Mouse (Mus musculus): ENCODE results near the gene Jade3. TPM values are rescaled to one million over a fixed set of nuclear protein-coding genes. Genes with fewer than 3 reads are reported as not detected.

The Jade3 gene
- total RNA-seq, 2 experiments from 2014 or later: 6.4 to 7.1 TPM

- no peak for TF ChIP-seq CTCF (IDR thresholded peaks at IDR 0.05)
- intact Hi-C loops (cut with DNase I): no loop called here
- Histone ChIP-seq H3K4me3 (no peak overlapping the region), H3K27ac (no peak overlapping the region)
- DNase-seq (ENCODE audit: extremely low spot score in 1 of 2, low spot score in 2 of 2): peak in 1 of 2 experiments; percentile 29
Measured at GRCm38 (mm10) chrX:20414885-20415622, 10.4 kb upstream of the Jade3 start.

- intact Hi-C loops (cut with DNase I): no loop called here
- Histone ChIP-seq H3K4me3 (no peak overlapping the region), H3K27ac (no peak overlapping the region)
- no peak for DNase-seq (ENCODE audit: extremely low spot score in 1 of 2, low spot score in 2 of 2)
- TF ChIP-seq CTCF (IDR thresholded peaks at IDR 0.05): no peak
Measured at GRCm38 (mm10) chrX:20418461-20418860, 7.0 kb upstream of the Jade3 start.

GRCm38 (mm10) chrX:20419536-20419935 lies 6.0 kb upstream of the Jade3 start:
- intact Hi-C loops (cut with DNase I): no loop called here
- no peak for DNase-seq (ENCODE audit: extremely low spot score in 1 of 2, low spot score in 2 of 2)
- no peak overlapping the region for H3K27ac ChIP-seq
- no peak for TF ChIP-seq CTCF (IDR thresholded peaks at IDR 0.05)
- no peak overlapping the region for H3K4me3 ChIP-seq

- no peak; the same call in none of the 2 replicates for TF ChIP-seq CTCF (IDR thresholded peaks at IDR 0.05)
- peak overlapping the region; percentile 84 for H3K27ac ChIP-seq
- intact Hi-C loops (cut with DNase I): loop anchor here (5.0 kb wide), 1 partner anchor 64 kb away; the partner anchor contains the start of gene Rp2
- peak overlapping the region; percentile 59 for H3K4me3 ChIP-seq
- peak; percentile 10 to 13 for DNase-seq (ENCODE audit: extremely low spot score in 1 of 2, low spot score in 2 of 2)
Measured at GRCm38 (mm10) chrX:20425839-20426449, 456 bp downstream of the Jade3 start.

- DNase-seq (ENCODE audit: extremely low spot score in 1 of 2, low spot score in 2 of 2): no peak
- no peak overlapping the region for H3K4me3 ChIP-seq
- H3K27ac ChIP-seq: no peak overlapping the region
- no peak for TF ChIP-seq CTCF (IDR thresholded peaks at IDR 0.05)
- intact Hi-C loops (cut with DNase I): no loop called here
Measured at GRCm38 (mm10) chrX:20483213-20483612, 57.7 kb downstream of the Jade3 start.

GRCm38 (mm10) chrX:20497682-20498081 lies 72.2 kb downstream of the Jade3 start:
- peak; percentile 28 for TF ChIP-seq CTCF (IDR thresholded peaks at IDR 0.05)
- no peak for DNase-seq (ENCODE audit: extremely low spot score in 1 of 2, low spot score in 2 of 2)
- no peak overlapping the region for H3K4me3 ChIP-seq
- intact Hi-C loops (cut with DNase I): loop anchor here (10.0 kb wide), 2 partner anchors 63 to 133 kb away; partner anchors contain the start of gene Rp2
- H3K27ac ChIP-seq: no peak overlapping the region

- no peak for TF ChIP-seq CTCF (IDR thresholded peaks at IDR 0.05)
- H3K4me3 ChIP-seq: no peak overlapping the region
- intact Hi-C loops (cut with DNase I): no loop called here
- no peak for DNase-seq (ENCODE audit: extremely low spot score in 1 of 2, low spot score in 2 of 2)
- H3K27ac ChIP-seq: no peak overlapping the region
Measured at GRCm38 (mm10) chrX:20520290-20520939, 94.9 kb downstream of the Jade3 start.

GRCm38 (mm10) chrX:20521578-20521977 lies 96.1 kb downstream of the Jade3 start:
- no peak for TF ChIP-seq CTCF (IDR thresholded peaks at IDR 0.05)
- intact Hi-C loops (cut with DNase I): no loop called here
- Histone ChIP-seq H3K27ac (no peak overlapping the region), H3K4me3 (no peak overlapping the region)
- DNase-seq (ENCODE audit: extremely low spot score in 1 of 2, low spot score in 2 of 2): no peak

GRCm38 (mm10) chrX:20532621-20533020 lies 107.1 kb downstream of the Jade3 start:
- Histone ChIP-seq H3K27ac (no peak overlapping the region), H3K4me3 (no peak overlapping the region)
- intact Hi-C loops (cut with DNase I): no loop called here
- DNase-seq (ENCODE audit: extremely low spot score in 1 of 2, low spot score in 2 of 2): no peak
- no peak for TF ChIP-seq CTCF (IDR thresholded peaks at IDR 0.05)

- intact Hi-C loops (cut with DNase I): no loop called here
- no peak for DNase-seq (ENCODE audit: extremely low spot score in 1 of 2, low spot score in 2 of 2)
- H3K27ac ChIP-seq: no peak overlapping the region
- no peak for TF ChIP-seq CTCF (IDR thresholded peaks at IDR 0.05)
- H3K4me3 ChIP-seq: no peak overlapping the region
Measured at GRCm38 (mm10) chrX:20543867-20544266, 118.4 kb downstream of the Jade3 start.

- DNase-seq (ENCODE audit: extremely low spot score in 1 of 2, low spot score in 2 of 2): no peak
- no peak for TF ChIP-seq CTCF (IDR thresholded peaks at IDR 0.05)
- intact Hi-C loops (cut with DNase I): no loop called here
- Histone ChIP-seq H3K27ac (no peak overlapping the region), H3K4me3 (no peak overlapping the region)
Measured at GRCm38 (mm10) chrX:20547609-20548008, 122.1 kb downstream of the Jade3 start.
